Mouse (Mus musculus): Measurements from ENCODE around the gene Zscan21. TPM values are rescaled to one million over a fixed set of nuclear protein-coding genes. Genes with fewer than 3 reads are reported as not detected.

Gene Zscan21
- 52.6 and 65.1 TPM in 2 replicates for polyA plus RNA-seq (2014; fragmentation: Nextera tagmentation; extraction: Ambion mirVana)

DNA sequence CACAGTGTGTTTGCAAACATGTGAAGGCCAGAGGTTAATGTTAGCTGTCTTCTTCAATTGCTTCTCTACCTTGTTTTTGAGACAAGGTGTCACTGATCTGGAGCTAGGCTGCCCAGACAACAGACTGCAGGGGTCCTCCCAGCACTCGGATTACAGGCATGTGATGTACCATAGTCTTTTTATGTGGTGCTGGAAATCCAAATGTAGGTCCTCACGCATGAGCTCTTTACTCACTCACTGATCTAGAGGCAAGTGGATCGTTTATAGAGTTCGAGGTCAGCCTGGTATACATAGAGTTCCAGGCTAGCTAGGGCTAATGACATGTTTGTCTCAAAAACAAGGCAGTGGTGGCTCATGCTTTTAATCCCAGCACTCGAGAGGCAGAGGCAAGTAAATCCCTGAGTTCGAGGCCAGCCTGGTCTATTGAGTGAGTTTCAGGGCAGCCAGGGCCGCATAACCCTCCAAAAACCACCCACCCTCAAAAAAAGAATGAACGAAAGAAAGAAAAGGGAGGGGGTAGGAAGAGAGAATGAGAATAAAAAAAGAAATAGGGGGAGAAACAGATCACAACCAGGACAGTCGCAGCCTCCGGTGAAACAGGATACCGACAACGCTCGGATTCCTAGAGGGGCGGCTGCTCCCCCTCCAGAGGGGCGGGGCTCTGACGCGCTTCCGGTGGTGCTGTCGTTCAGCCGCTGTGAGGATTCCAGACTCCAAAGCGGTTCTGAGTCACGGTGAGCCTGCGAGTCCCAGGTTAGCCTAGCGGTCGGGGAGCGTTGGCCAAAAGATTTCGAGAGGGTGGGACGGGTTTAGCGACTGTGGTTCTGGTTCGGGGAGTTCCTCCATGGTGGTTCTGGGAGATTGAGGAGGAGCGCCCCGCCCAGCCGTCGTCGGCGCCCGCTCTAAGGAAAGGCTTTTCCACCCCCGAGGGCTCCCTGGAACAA lies at the start of gene Zscan21:
Zscan21 (plus strand) TSS at position 649 of the 944 bp plus-strand sequence.
- Histone ChIP-seq H3K4me2 (replicated peaks; ENCODE audit: low read depth, low read length) (peak within 1 kb of the TSS; percentile 49), H3K27ac (ENCODE audit: low read depth, low read length) (peak within 1 kb of the TSS; percentile 85), H3K4me1 (ENCODE audit: control insufficient read depth, insufficient read depth, low read length) (peaks cover 4% of the 10 kb centered on the region; the same call in 1 of the 2 replicates), H3K9ac (ENCODE audit: low read depth, low read length) (peak within 1 kb of the TSS; percentile 66), H3K36me3 (ENCODE audit: control insufficient read depth, insufficient read depth, low read length) (peaks cover 6% of the 10 kb centered on the region; the same call in 1 of the 2 replicates), H3K9me3 (ENCODE audit: control insufficient read depth, low read length) (no peaks in the 10 kb centered on the region), H3K4me3 (ENCODE audit: low read length) (peak within 1 kb of the TSS; percentile 52), H3K27me3 (ENCODE audit: control insufficient read depth, insufficient read depth, low read length) (no peaks in the 10 kb centered on the region)
- ATAC-seq (ENCODE audit: low FRiP score, low TSS enrichment) = peak; percentile 96
- WGBS = 7% methylated on average over 38 of the region's 38 CpGs

DNA sequence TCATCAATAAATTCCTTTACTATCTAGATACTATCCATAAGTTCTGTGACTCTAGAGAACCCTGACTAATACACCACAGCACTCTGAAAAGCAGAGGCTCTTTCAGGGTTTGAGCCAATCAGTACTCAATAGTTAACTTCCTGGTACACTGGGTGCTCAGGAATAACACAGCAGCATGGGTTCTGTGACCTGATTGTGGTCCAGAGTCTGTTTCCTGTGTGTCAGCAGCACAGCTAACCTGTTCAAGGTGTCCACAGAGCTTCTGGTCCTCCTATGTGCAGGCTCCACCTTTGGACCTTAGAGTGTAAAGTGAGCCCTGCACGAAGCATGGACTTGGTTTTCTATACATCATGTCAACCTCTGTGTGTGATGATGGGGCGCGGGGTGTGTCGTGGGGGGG lies 42.9 kb upstream of the Zscan21 start:
- no peak for ATAC-seq (ENCODE audit: low FRiP score, low TSS enrichment)
- no peaks in the 10 kb centered on the region for H3K4me1 ChIP-seq (ENCODE audit: control insufficient read depth, insufficient read depth, low read length)
- WGBS = 89% methylated on average over 4 of the region's 4 CpGs
- no peak overlapping the region for H3K4me2 ChIP-seq (replicated peaks; ENCODE audit: low read depth, low read length)
- no peaks in the 10 kb centered on the region for H3K9me3 ChIP-seq (ENCODE audit: control insufficient read depth, low read length)
- H3K36me3 ChIP-seq (ENCODE audit: control insufficient read depth, insufficient read depth, low read length) = no peaks in the 10 kb centered on the region
- H3K9ac ChIP-seq (ENCODE audit: low read depth, low read length) = no peak overlapping the region
- H3K27me3 ChIP-seq (ENCODE audit: control insufficient read depth, insufficient read depth, low read length) = no peaks in the 10 kb centered on the region
- no peak overlapping the region for H3K27ac ChIP-seq (ENCODE audit: low read depth, low read length)
- H3K4me3 ChIP-seq (ENCODE audit: low read length) = no peak overlapping the region

DNA sequence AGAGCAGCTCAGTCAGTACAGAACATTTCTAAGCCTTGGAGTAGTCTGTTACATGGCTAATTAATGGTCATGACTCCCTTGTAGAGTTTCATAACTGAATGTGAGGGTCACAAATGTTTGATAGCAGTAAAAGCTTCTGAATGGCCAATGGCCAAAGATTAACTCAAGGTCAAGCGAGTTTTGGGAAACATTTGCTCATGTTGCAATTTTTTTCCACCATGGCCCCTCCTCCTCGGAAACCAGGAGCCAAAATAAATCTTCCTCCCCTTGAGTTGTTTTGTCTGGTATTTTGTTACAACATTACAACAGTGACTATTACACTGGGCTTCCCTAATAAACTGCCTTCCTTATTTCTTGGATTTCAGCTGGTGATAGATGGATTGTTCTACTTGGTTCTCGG lies 41.0 kb upstream of the Zscan21 start:
- H3K9ac ChIP-seq (ENCODE audit: low read depth, low read length) = no peak overlapping the region
- H3K27me3 ChIP-seq (ENCODE audit: control insufficient read depth, insufficient read depth, low read length) = no peaks in the 10 kb centered on the region
- no peaks in the 10 kb centered on the region for H3K4me1 ChIP-seq (ENCODE audit: control insufficient read depth, insufficient read depth, low read length)
- no peaks in the 10 kb centered on the region for H3K36me3 ChIP-seq (ENCODE audit: control insufficient read depth, insufficient read depth, low read length)
- 76% methylated on average over 3 of the region's 3 CpGs for WGBS
- no peak overlapping the region for H3K27ac ChIP-seq (ENCODE audit: low read depth, low read length)
- ATAC-seq (ENCODE audit: low FRiP score, low TSS enrichment) = no peak
- H3K9me3 ChIP-seq (ENCODE audit: control insufficient read depth, low read length) = no peaks in the 10 kb centered on the region
- no peak overlapping the region for H3K4me3 ChIP-seq (ENCODE audit: low read length)
- H3K4me2 ChIP-seq (replicated peaks; ENCODE audit: low read depth, low read length) = no peak overlapping the region

DNA sequence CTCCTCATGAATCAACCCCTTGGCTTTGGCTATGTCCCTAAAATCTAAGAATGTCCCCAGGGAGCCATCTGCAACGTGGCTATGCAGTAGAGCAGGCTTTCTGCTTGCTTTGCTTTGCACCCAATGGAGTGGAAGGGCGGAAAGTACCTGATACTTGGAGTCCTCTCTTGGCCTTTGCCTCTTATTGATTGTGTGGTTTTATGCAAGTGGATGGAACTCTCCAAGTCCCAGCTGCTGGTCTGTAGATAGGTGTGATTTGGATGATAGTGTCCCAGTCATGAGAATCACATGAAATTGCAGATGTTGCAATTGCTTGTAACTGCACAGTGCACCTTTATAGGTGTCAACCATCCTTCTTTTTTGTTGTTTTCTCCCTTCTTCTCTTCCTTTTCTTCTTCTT lies 40.6 kb upstream of the Zscan21 start:
- 55% methylated on average over 2 of the region's 2 CpGs for WGBS
- ATAC-seq (ENCODE audit: low FRiP score, low TSS enrichment) = no peak
- no peaks in the 10 kb centered on the region for H3K36me3 ChIP-seq (ENCODE audit: control insufficient read depth, insufficient read depth, low read length)

DNA sequence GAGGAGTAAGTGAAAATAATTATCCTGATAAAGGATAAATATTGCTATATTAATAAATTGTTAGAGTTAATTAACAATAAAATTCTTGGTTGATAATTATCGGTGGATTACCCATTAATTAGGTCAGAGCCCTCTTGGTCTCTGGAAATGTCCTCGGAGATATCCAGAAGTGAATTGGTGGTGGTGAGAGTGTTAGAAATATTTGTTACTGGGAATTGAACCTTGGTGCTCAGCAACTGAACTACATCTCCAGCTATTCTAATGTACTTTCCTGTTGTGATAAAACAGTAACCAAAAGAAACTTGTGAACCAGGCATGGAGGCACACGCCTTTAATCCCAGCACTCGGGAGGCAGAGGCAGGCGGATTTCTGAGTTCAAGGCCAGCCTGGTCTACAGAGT lies 36.2 kb upstream of the Zscan21 start:
- ATAC-seq (ENCODE audit: low FRiP score, low TSS enrichment) = no peak
- H3K9ac ChIP-seq (ENCODE audit: low read depth, low read length) = no peak overlapping the region
- H3K27me3 ChIP-seq (ENCODE audit: control insufficient read depth, insufficient read depth, low read length) = no peaks in the 10 kb centered on the region
- 90% methylated on average over 5 of the region's 5 CpGs for WGBS
- H3K36me3 ChIP-seq (ENCODE audit: control insufficient read depth, insufficient read depth, low read length) = no peaks in the 10 kb centered on the region
- H3K4me1 ChIP-seq (ENCODE audit: control insufficient read depth, insufficient read depth, low read length) = no peaks in the 10 kb centered on the region
- H3K27ac ChIP-seq (ENCODE audit: low read depth, low read length) = no peak overlapping the region
- H3K9me3 ChIP-seq (ENCODE audit: control insufficient read depth, low read length) = no peaks in the 10 kb centered on the region
- H3K4me2 ChIP-seq (replicated peaks; ENCODE audit: low read depth, low read length) = no peak overlapping the region
- no peak overlapping the region for H3K4me3 ChIP-seq (ENCODE audit: low read length)

More for the DNA sequence above, 40.6 kb upstream of the Zscan21 start:
- H3K4me1 ChIP-seq (ENCODE audit: control insufficient read depth, insufficient read depth, low read length) = no peaks in the 10 kb centered on the region
- H3K4me2 ChIP-seq (replicated peaks; ENCODE audit: low read depth, low read length) = no peak overlapping the region
- no peak overlapping the region for H3K9ac ChIP-seq (ENCODE audit: low read depth, low read length)
- H3K4me3 ChIP-seq (ENCODE audit: low read length) = no peak overlapping the region
- H3K27me3 ChIP-seq (ENCODE audit: control insufficient read depth, insufficient read depth, low read length) = no peaks in the 10 kb centered on the region
- H3K27ac ChIP-seq (ENCODE audit: low read depth, low read length) = no peak overlapping the region
- H3K9me3 ChIP-seq (ENCODE audit: control insufficient read depth, low read length) = no peaks in the 10 kb centered on the region

DNA sequence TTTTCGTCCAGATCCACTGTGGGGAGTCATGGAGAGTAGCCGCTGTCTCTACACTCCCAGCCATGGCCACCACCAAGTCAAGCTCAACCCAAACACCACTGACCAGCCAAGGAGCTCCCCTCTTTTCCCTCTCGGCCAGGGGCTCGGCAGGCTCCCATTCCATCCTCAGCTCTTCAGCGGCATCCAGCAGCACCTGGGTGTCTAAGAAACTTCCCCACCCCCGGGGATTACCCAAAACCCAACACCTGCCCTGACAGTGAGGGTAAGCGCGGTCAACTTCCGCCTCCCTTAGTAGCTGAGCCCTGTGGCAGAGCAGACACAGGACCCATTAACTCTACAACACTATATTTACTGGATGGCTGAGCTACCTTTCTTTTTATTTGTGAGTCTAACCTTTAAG lies 35.3 kb upstream of the Zscan21 start:
- no peak overlapping the region for H3K9ac ChIP-seq (ENCODE audit: low read depth, low read length)
- peaks cover 6% of the 10 kb centered on the region; the same call in 1 of the 2 replicates for H3K4me1 ChIP-seq (ENCODE audit: control insufficient read depth, insufficient read depth, low read length)
- H3K36me3 ChIP-seq (ENCODE audit: control insufficient read depth, insufficient read depth, low read length) = no peaks in the 10 kb centered on the region
- no peak overlapping the region for H3K4me2 ChIP-seq (replicated peaks; ENCODE audit: low read depth, low read length)
- H3K9me3 ChIP-seq (ENCODE audit: control insufficient read depth, low read length) = no peaks in the 10 kb centered on the region
- no peak for ATAC-seq (ENCODE audit: low FRiP score, low TSS enrichment)
- H3K27me3 ChIP-seq (ENCODE audit: control insufficient read depth, insufficient read depth, low read length) = no peaks in the 10 kb centered on the region
- no peak overlapping the region for H3K4me3 ChIP-seq (ENCODE audit: low read length)
- WGBS = 81% methylated on average over 9 of the region's 9 CpGs
- no peak overlapping the region for H3K27ac ChIP-seq (ENCODE audit: low read depth, low read length)

DNA sequence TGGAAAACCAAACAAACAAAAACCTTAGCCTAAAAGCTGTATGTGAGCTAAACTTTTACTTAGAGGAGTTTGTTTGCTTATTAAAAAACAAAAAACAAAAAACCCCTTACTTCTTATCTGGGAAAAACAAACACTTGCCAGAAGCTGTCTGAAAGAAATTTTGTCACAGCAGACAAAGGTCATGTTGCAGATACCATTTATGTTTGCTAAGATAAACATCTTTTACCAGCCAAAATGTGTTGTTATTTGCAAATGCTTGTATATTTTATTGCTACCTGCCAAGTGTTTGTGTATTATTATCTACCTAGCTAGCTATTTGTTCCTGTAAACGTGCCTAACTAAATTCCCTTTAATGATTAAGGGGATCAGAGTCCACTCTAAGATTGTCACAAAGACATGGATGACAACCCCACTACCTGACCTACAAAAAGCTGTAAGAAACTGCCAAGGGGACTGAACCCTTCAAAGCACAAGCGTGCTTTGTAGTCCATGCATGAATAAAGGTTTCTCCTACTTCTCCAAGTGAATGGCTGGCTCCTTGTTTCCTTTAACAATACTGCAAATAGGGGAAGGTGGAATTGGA lies 33.3 kb upstream of the Zscan21 start:
- Histone ChIP-seq H3K27me3 (ENCODE audit: control insufficient read depth, insufficient read depth, low read length) (no peaks in the 10 kb centered on the region), H3K9ac (ENCODE audit: low read depth, low read length) (no peak overlapping the region), H3K4me1 (ENCODE audit: control insufficient read depth, insufficient read depth, low read length) (peaks cover 17% of the 10 kb centered on the region), H3K27ac (ENCODE audit: low read depth, low read length) (no peak overlapping the region), H3K9me3 (ENCODE audit: control insufficient read depth, low read length) (no peaks in the 10 kb centered on the region), H3K4me2 (replicated peaks; ENCODE audit: low read depth, low read length) (no peak overlapping the region), H3K36me3 (ENCODE audit: control insufficient read depth, insufficient read depth, low read length) (peaks cover 12% of the 10 kb centered on the region; the same call in 1 of the 2 replicates), H3K4me3 (ENCODE audit: low read length) (no peak overlapping the region)
- ATAC-seq (ENCODE audit: low FRiP score, low TSS enrichment) = no peak
- WGBS = 69% methylated on average over 2 of the region's 2 CpGs

DNA sequence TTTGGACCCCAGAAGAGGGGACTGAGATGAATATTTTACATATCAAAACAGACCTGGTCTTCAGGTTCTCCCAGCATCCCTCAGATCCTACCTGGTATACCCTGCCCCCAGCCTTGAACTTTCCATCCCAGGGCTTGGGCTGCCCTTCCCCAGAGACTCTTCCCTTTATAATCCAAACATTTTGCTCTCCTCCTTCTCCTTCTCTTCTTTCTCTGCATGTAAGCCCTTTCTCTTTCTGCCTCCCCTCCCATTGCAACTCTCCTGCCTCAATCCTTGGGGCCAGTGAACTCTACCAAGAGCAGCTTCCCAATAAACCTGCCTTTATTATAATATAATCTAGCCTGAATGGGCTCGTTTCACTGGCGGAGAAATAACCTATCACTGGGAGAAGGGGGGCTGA lies 32.8 kb upstream of the Zscan21 start:
- H3K4me1 ChIP-seq (ENCODE audit: control insufficient read depth, insufficient read depth, low read length) = peaks cover 21% of the 10 kb centered on the region
- peaks cover 13% of the 10 kb centered on the region; the same call in 1 of the 2 replicates for H3K36me3 ChIP-seq (ENCODE audit: control insufficient read depth, insufficient read depth, low read length)
- no peak overlapping the region for H3K4me2 ChIP-seq (replicated peaks; ENCODE audit: low read depth, low read length)
- ATAC-seq (ENCODE audit: low FRiP score, low TSS enrichment) = no peak
- H3K9me3 ChIP-seq (ENCODE audit: control insufficient read depth, low read length) = no peaks in the 10 kb centered on the region
- no peak overlapping the region for H3K27ac ChIP-seq (ENCODE audit: low read depth, low read length)
- no peaks in the 10 kb centered on the region for H3K27me3 ChIP-seq (ENCODE audit: control insufficient read depth, insufficient read depth, low read length)
- no peak overlapping the region for H3K9ac ChIP-seq (ENCODE audit: low read depth, low read length)
- WGBS = 88% methylated on average over 2 of the region's 2 CpGs
- H3K4me3 ChIP-seq (ENCODE audit: low read length) = no peak overlapping the region

DNA sequence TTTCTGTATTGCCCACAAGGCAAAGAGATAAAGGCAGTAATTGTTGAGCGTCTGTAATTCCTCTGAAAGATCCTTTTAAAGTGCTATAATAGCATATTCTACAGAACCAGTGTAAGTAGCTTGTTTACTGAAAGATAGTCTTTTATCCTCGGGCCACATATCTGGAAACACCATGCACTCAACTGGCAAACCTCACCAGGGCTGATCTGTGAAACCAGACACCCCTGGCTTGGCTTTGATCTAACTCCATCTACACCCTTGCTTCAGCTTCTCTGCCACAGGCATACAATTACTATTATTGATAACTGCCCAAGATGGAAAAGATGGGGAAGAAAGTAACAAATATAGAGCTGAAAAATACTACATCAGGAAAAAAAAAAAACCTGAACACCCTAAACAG lies 32.2 kb upstream of the Zscan21 start:
- ATAC-seq (ENCODE audit: low FRiP score, low TSS enrichment) = peak; percentile 21; the same call in 1 of the 2 replicates
- peak overlapping the region; percentile 93 for H3K4me3 ChIP-seq (ENCODE audit: low read length)
- H3K4me2 ChIP-seq (replicated peaks; ENCODE audit: low read depth, low read length) = peak overlapping the region; percentile 39
- H3K27me3 ChIP-seq (ENCODE audit: control insufficient read depth, insufficient read depth, low read length) = no peaks in the 10 kb centered on the region
- no peak overlapping the region for H3K27ac ChIP-seq (ENCODE audit: low read depth, low read length)
- H3K4me1 ChIP-seq (ENCODE audit: control insufficient read depth, insufficient read depth, low read length) = peaks cover 21% of the 10 kb centered on the region
- H3K36me3 ChIP-seq (ENCODE audit: control insufficient read depth, insufficient read depth, low read length) = peaks cover 18% of the 10 kb centered on the region; the same call in 1 of the 2 replicates
- no peaks in the 10 kb centered on the region for H3K9me3 ChIP-seq (ENCODE audit: control insufficient read depth, low read length)
- no peak overlapping the region for H3K9ac ChIP-seq (ENCODE audit: low read depth, low read length)
- 44% methylated on average over 2 of the region's 2 CpGs for WGBS

Measured in kidney, embryonic 14.5 days (tissue).